Mouse (Mus musculus) kidney, adult 9 months (tissue): ENCODE measurements around the gene Thap12.

Experiments used
- DNase-seq: peaks from one replicate; pipeline ENCODE4 v3.0.0; 2022

Gene Thap12

GRCm38 (mm10) chr7:98702283-98703240 is at the start of gene Thap12:
Gene Thap12, plus strand, starts transcription at chr7:98703103.
- DNase-seq: peak; percentile 99

- peak; percentile 76 for DNase-seq
These were observed 47.0 kb upstream of the Thap12 start for GRCm38 (mm10) chr7:98655681-98656530.

DNA sequence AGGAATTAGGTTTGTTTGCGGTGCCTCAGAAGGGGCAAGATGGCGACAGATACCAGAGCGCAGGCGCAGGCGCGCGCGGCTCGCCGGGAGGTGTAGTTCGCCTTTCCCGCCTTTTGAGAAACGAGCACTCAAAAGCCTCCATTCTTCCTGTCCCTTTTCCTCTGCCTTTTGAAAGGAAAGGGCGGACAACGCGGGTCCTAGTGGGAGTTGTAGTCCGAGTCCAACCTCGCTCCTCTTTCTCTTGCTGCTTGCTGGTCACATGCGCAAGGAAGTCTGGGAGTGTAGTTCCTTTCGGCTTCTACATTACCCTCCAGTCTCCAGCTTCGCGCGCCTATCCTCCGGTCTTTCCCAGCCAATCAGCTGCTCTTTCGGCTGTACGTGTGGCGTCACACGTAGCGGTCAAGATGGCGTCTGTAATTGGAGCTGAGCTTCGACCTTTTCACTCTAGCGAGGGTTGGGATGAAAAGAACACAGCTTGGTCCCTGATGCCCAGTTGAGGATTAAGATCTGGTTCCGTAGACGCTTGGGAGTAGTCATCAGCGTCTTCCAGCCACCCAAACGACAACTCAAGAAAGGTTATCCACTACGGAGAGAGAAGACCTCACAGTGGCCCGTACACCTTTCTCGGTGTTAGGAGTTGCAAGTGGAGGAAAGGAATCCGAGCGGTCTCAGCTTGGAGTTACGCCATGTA is 46.2 kb upstream of the Thap12 start, which contains the start of gene Emsy:
TSS of gene Emsy (minus strand) at position 253 of the 691 bp plus-strand sequence.
- DNase-seq: peak; percentile 99

- DNase-seq: no peak
These were observed 37.7 kb upstream of the Thap12 start for GRCm38 (mm10) chr7:98665166-98665565.

- DNase-seq: no peak
These were observed 37.2 kb upstream of the Thap12 start for GRCm38 (mm10) chr7:98665726-98666125.

DNA sequence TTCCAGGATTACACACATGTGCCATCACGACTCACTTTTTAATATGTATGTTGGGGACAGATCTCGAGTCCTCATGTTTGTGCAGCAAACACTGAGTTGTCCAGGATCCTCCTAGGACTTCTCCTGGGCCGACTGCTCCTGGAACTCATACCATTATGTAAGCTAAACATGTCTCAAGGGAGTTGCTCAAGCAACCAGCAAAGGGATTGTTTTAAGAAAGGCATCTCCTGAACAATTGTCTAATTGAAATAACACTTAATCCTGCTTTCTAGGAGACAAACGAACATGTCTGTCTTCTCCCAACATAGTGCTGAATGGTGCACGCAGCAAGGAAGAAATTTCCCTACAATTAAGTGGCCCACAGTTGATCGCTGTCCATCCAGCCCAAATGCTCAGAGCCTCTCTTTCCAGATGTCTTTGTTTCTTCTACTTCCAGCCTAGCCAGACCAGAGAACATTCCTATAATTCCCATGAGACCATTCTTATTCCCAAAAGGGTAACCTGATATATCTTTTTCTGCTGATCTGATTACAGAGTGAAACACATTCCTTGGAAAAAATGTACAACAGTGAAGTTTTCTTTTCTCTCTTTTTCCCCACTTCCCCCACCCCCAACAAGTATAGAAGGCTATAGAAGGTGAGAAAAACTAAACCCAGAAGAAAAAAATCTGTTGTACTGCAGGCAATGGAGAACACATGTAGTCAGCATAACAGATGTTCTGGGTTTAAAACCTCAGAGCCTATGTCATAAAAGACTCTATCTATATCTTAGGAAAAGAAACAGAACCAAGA is 34.8 kb upstream of the Thap12 start:
- DNase-seq: no peak

GRCm38 (mm10) chr7:98670831-98671230 is 32.1 kb upstream of the Thap12 start:
- no peak for DNase-seq

GRCm38 (mm10) chr7:98671416-98671815 is 31.5 kb upstream of the Thap12 start:
- peak; percentile 39 for DNase-seq

- no peak for DNase-seq
These were observed 30.5 kb upstream of the Thap12 start for GRCm38 (mm10) chr7:98672241-98672955.

- DNase-seq: no peak
These were observed 28.6 kb upstream of the Thap12 start for GRCm38 (mm10) chr7:98674344-98674743.

DNA sequence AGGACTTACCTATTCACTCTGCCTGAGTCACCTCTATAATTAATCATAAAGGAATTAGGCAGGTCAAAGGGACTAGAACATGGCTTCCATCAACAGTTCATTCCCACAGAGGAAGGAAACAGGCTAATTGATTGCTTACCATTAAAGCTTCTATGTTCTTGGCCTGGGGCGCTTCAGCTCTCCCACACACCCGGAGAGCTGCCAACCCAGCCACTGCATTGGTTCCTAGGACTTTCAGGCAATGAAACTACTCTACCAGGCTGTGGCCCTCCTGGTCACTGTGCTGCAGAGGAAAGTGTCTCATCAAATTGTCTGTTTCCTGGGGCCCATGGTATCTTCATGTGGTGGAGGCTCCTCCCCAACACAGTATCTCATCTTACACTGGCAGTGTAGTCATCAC is 25.4 kb upstream of the Thap12 start:
- peak; percentile 28 for DNase-seq

- DNase-seq: peak; percentile 53
These were observed 24.5 kb upstream of the Thap12 start for GRCm38 (mm10) chr7:98678441-98678840.

DNA sequence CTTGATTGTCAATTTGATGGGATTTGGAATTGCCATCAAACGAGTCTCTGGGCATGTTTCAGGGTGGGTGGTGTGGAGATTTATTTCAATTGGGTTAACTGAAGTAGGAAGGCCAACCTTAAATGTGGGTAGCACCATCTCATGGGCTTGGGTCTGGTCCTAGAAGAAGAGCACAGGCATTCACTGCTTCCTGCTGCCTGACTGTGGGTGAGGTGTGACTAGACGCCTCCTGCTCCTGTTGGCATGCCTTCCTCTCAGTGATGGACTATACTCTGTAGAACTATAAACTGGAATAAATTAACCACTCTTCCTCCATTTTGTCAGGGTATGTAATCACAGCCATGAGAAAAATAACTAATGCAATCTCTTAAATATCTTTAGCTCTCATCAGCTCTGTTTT is 22.2 kb upstream of the Thap12 start:
- no peak for DNase-seq

DNA sequence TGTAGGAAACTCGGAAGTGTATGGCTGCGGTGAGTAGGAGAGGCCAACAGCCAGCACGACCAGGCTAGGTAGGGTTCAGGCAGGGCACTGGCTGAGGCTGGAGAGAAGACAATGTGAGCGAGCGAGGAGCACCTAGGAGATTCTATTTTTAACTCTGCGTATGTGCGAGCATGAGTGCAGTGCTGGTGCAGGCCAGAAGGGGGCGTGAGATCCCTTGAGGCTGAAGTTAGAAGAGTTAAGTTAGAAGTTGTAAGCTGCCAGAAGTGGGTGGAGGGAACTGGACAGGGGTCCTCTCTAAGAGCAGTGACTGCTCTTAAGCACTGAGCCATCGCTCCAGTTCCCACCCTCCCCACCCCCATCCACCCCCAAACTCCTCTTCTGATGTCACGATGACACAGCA is 20.1 kb upstream of the Thap12 start:
- no peak for DNase-seq

GRCm38 (mm10) chr7:98685895-98686294 is 17.0 kb upstream of the Thap12 start:
- DNase-seq: peak; percentile 44

DNA sequence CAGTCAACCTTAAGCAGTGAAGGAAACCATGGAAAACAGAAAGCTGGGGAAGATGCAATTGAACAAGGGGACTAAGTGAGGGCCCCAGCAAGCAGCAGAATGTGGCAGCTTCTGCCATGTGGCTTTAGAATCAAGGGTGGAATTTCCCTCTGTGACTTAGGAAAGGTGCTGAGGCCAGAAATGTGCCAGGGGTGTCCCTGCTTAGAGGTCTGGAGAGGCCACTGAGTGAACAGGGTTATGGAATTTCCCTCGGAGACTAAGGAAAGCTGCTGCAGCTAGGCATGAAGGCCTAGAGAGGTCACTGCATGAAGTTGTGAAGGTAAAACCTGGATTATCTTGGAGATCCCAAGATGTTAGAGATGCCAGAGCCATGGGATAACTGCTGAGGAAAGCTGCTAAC is 12.8 kb upstream of the Thap12 start:
- DNase-seq: no peak

GRCm38 (mm10) chr7:98690831-98691230 is 12.1 kb upstream of the Thap12 start:
- no peak for DNase-seq

DNA sequence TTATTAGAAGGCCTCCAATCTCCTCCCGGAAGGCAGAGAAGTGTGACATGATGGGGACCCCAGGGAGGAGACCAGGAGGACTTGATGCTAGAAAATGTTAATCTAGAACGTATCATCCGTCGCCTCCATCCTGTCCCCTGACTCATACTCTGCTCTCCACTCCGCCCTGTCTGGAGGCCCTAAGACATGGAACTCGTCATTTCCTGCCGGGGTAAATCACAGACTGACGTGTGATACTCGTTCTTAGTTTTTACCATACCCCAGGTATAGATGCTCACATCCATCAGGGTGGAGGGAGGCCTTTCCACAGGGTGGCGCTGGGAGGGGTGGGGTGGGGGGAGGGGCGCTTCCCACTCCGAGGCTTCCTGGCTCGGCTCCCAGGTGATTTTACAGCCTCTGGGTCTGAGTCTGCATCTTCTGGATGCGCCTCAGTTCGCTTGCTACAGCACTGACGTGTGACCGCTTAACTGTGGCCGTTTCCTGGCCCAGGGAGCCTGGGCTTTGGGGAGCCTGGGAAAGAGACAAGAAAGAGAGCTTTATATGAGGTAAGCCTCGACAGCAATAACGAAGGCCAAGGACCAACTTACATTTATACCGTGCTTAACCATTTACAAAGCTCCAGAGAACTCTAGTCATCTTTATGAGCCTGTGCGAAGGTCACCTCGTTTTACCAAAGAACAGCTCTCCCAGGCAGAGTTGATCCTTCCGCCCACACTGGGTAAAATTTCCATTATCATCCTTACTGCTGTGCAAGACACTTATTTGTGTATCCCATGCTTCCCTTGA is 9.9 kb upstream of the Thap12 start:
- peak; percentile 70 for DNase-seq

DNA sequence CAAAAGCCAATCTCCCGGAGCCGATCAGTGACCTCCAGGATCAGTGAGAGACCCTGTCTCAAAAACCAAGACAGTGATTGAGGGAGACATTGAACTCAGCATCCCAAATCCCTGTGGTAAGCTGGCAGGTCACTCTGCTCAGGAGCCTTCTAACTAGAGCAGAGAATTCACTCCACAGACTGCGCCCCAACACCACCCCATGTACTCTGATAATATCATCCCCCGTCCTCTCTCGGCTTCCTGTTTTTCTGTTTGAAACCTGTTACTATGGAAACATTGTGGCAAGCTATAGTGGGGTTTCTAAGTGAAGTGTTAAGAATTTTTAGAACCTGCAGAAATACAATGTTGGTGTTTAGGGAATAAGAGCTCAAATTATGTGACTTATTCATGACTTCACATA is 8.9 kb upstream of the Thap12 start:
- DNase-seq: peak; percentile 33

GRCm38 (mm10) chr7:98697496-98697895 is 5.4 kb upstream of the Thap12 start:
- peak; percentile 45 for DNase-seq

DNA sequence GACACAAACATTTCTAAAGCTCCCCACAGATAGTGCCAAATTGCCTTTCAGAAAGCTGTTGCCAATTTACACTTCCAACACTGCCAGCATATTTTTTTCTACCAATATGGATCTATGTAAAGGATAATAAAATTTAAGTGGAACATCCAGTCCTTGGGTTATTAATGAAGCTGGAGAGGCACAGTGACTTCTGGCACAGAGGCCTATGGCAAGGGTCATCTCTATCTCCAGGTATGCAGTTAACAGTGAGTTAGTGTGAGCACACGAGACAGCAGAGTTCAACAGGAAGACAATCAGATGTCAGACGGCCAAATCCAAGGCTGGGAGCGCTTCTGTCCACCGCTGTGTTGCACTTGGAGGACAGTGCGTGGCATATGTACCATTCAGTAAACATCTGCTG is 4.9 kb upstream of the Thap12 start:
- no peak for DNase-seq
